Mouse (Mus musculus): ENCODE results near the gene Rpl27. TPM values are rescaled to one million over a fixed set of nuclear protein-coding genes. Genes with fewer than 3 reads are reported as not detected.
"Not testable (repeated sequence)": the region's sequence is repeated elsewhere in the genome, so short reads cannot be mapped to it uniquely, and the experiment has no call there.

Rpl27 gene
- polyA plus RNA-seq, 1 experiment from 2014 or later: 276 TPM

GRCm38 (mm10) chr11:101424105-101424851 lies 17.8 kb upstream of the Rpl27 start, which contains the start of gene Gm27029:
Gm27029 (minus strand) TSS chr11:101424796.
- Histone ChIP-seq H3K4me1 (ENCODE audit: control insufficient read depth, insufficient read depth, low read length) (peaks cover 22% of the 10 kb centered on the region), H3K27ac (ENCODE audit: low read length) (peak within 1 kb of the TSS; percentile 92), H3K9ac (ENCODE audit: low read length) (peak within 1 kb of the TSS; percentile 91), H3K9me3 (replicated peaks; ENCODE audit: control insufficient read depth, low read length) (no peaks in the 10 kb centered on the region), H3K36me3 (ENCODE audit: control insufficient read depth, insufficient read depth, low read length) (no peaks in the 10 kb centered on the region), H3K4me3 (replicated peaks; ENCODE audit: low read length) (peak within 1 kb of the TSS; percentile 98), H3K27me3 (ENCODE audit: control insufficient read depth, insufficient read depth, low read length) (no peaks in the 10 kb centered on the region), H3K4me2 (ENCODE audit: low read depth, low read length) (peak within 1 kb of the TSS; percentile 96)
- peak; percentile 72 for ATAC-seq (ENCODE audit: insufficient read depth, low FRiP score)
- WGBS: 4% methylated on average over 23 of the region's 23 CpGs

- under 1% methylated on average over 81 of the region's 81 CpGs for WGBS
- H3K27ac ChIP-seq (ENCODE audit: low read length): peak within 1 kb of the TSS; percentile 92
- H3K4me1 ChIP-seq (ENCODE audit: control insufficient read depth, insufficient read depth, low read length): peaks cover 22% of the 10 kb centered on the region
- H3K9me3 ChIP-seq (replicated peaks; ENCODE audit: control insufficient read depth, low read length): no peaks in the 10 kb centered on the region
- peaks cover 1% of the 10 kb centered on the region for H3K36me3 ChIP-seq (ENCODE audit: control insufficient read depth, insufficient read depth, low read length)
- H3K9ac ChIP-seq (ENCODE audit: low read length): peak within 1 kb of the TSS; percentile 91
- peak within 1 kb of the TSS; percentile 98 for H3K4me3 ChIP-seq (replicated peaks; ENCODE audit: low read length)
- peak within 1 kb of the TSS; percentile 96 for H3K4me2 ChIP-seq (ENCODE audit: low read depth, low read length)
- no peaks in the 10 kb centered on the region for H3K27me3 ChIP-seq (ENCODE audit: control insufficient read depth, insufficient read depth, low read length)
- ATAC-seq (ENCODE audit: insufficient read depth, low FRiP score): peak; percentile 92
Measured at GRCm38 (mm10) chr11:101424925-101425813, 16.9 kb upstream of the Rpl27 start, which contains the start of the genes Rundc1 and Ptges3l. Rundc1 (plus strand) TSS chr11:101425085. Ptges3l (minus strand) TSS chr11:101425333.

- 48% methylated on average over 8 of the region's 8 CpGs for WGBS
- no peaks in the 10 kb centered on the region for H3K9me3 ChIP-seq (replicated peaks; ENCODE audit: control insufficient read depth, low read length)
- peak overlapping the region; percentile 98 for H3K4me3 ChIP-seq (replicated peaks; ENCODE audit: low read length)
- peak overlapping the region; percentile 96 for H3K4me2 ChIP-seq (ENCODE audit: low read depth, low read length)
- H3K4me1 ChIP-seq (ENCODE audit: control insufficient read depth, insufficient read depth, low read length): peaks cover 22% of the 10 kb centered on the region
- H3K27me3 ChIP-seq (ENCODE audit: control insufficient read depth, insufficient read depth, low read length): no peaks in the 10 kb centered on the region
- peaks cover 5% of the 10 kb centered on the region for H3K36me3 ChIP-seq (ENCODE audit: control insufficient read depth, insufficient read depth, low read length)
- H3K9ac ChIP-seq (ENCODE audit: low read length): peak overlapping the region; percentile 91; the same call in 1 of the 2 replicates
- H3K27ac ChIP-seq (ENCODE audit: low read length): no peak overlapping the region
- no peak for ATAC-seq (ENCODE audit: insufficient read depth, low FRiP score)
Measured at GRCm38 (mm10) chr11:101426165-101426564, 15.9 kb upstream of the Rpl27 start.

- peaks cover 6% of the 10 kb centered on the region for H3K4me1 ChIP-seq (ENCODE audit: control insufficient read depth, insufficient read depth, low read length)
- H3K36me3 ChIP-seq (ENCODE audit: control insufficient read depth, insufficient read depth, low read length): peaks cover 10% of the 10 kb centered on the region
- WGBS: 94% methylated on average over 9 of the region's 9 CpGs
- H3K9me3 ChIP-seq (replicated peaks; ENCODE audit: control insufficient read depth, low read length): no peaks in the 10 kb centered on the region
- H3K4me2 ChIP-seq (ENCODE audit: low read depth, low read length): no peak overlapping the region
- H3K27ac ChIP-seq (ENCODE audit: low read length): no peak overlapping the region
- ATAC-seq (ENCODE audit: insufficient read depth, low FRiP score): no peak
- H3K9ac ChIP-seq (ENCODE audit: low read length): no peak overlapping the region
- no peak overlapping the region for H3K4me3 ChIP-seq (replicated peaks; ENCODE audit: low read length)
- no peaks in the 10 kb centered on the region for H3K27me3 ChIP-seq (ENCODE audit: control insufficient read depth, insufficient read depth, low read length)
Measured at GRCm38 (mm10) chr11:101431327-101431726, 10.8 kb upstream of the Rpl27 start.

GRCm38 (mm10) chr11:101433396-101433795 lies 8.7 kb upstream of the Rpl27 start:
- H3K27ac ChIP-seq (ENCODE audit: low read length): no peak overlapping the region
- H3K9me3 ChIP-seq (replicated peaks; ENCODE audit: control insufficient read depth, low read length): no peaks in the 10 kb centered on the region
- WGBS: 94% methylated on average over 13 of the region's 13 CpGs
- H3K4me2 ChIP-seq (ENCODE audit: low read depth, low read length): no peak overlapping the region
- H3K4me1 ChIP-seq (ENCODE audit: control insufficient read depth, insufficient read depth, low read length): no peaks in the 10 kb centered on the region; the same call in 1 of the 2 replicates
- ATAC-seq (ENCODE audit: insufficient read depth, low FRiP score): no peak
- H3K27me3 ChIP-seq (ENCODE audit: control insufficient read depth, insufficient read depth, low read length): no peaks in the 10 kb centered on the region
- H3K4me3 ChIP-seq (replicated peaks; ENCODE audit: low read length): no peak overlapping the region
- no peak overlapping the region for H3K9ac ChIP-seq (ENCODE audit: low read length)
- H3K36me3 ChIP-seq (ENCODE audit: control insufficient read depth, insufficient read depth, low read length): peaks cover 10% of the 10 kb centered on the region

- no peaks in the 10 kb centered on the region for H3K27me3 ChIP-seq (ENCODE audit: control insufficient read depth, insufficient read depth, low read length)
- no peak overlapping the region for H3K27ac ChIP-seq (ENCODE audit: low read length)
- H3K9ac ChIP-seq (ENCODE audit: low read length): no peak overlapping the region
- H3K9me3 ChIP-seq (replicated peaks; ENCODE audit: control insufficient read depth, low read length): no peaks in the 10 kb centered on the region
- no peak for ATAC-seq (ENCODE audit: insufficient read depth, low FRiP score)
- no peak overlapping the region for H3K4me3 ChIP-seq (replicated peaks; ENCODE audit: low read length)
- H3K36me3 ChIP-seq (ENCODE audit: control insufficient read depth, insufficient read depth, low read length): 0 out of 2 replicates have a peak, but pooled peaks cover 4% of the 10 kb centered on the region
- no peaks in the 10 kb centered on the region for H3K4me1 ChIP-seq (ENCODE audit: control insufficient read depth, insufficient read depth, low read length)
- WGBS: 75% methylated on average over 4 of the region's 4 CpGs
- no peak overlapping the region for H3K4me2 ChIP-seq (ENCODE audit: low read depth, low read length)
Measured at GRCm38 (mm10) chr11:101435831-101436230, 6.3 kb upstream of the Rpl27 start.

GRCm38 (mm10) chr11:101436916-101437315 lies 5.2 kb upstream of the Rpl27 start:
- Histone ChIP-seq H3K4me2 (ENCODE audit: low read depth, low read length) (no peak overlapping the region), H3K4me3 (replicated peaks; ENCODE audit: low read length) (no peak overlapping the region), H3K27me3 (ENCODE audit: control insufficient read depth, insufficient read depth, low read length) (no peaks in the 10 kb centered on the region), H3K4me1 (ENCODE audit: control insufficient read depth, insufficient read depth, low read length) (no peaks in the 10 kb centered on the region), H3K27ac (ENCODE audit: low read length) (no peak overlapping the region), H3K9ac (ENCODE audit: low read length) (no peak overlapping the region), H3K36me3 (ENCODE audit: control insufficient read depth, insufficient read depth, low read length) (0 out of 2 replicates have a peak, but pooled peaks cover 1% of the 10 kb centered on the region), H3K9me3 (replicated peaks; ENCODE audit: control insufficient read depth, low read length) (no peaks in the 10 kb centered on the region)
- ATAC-seq (ENCODE audit: insufficient read depth, low FRiP score): no peak
- WGBS: 82% methylated on average over 4 of the region's 4 CpGs

- H3K36me3 ChIP-seq (ENCODE audit: control insufficient read depth, insufficient read depth, low read length); H3K27ac ChIP-seq (ENCODE audit: low read length); H3K4me3 ChIP-seq (replicated peaks; ENCODE audit: low read length); ATAC-seq (ENCODE audit: insufficient read depth, low FRiP score); H3K9me3 ChIP-seq (replicated peaks; ENCODE audit: control insufficient read depth, low read length); H3K9ac ChIP-seq (ENCODE audit: low read length); H3K4me2 ChIP-seq (ENCODE audit: low read depth, low read length); H3K4me1 ChIP-seq (ENCODE audit: control insufficient read depth, insufficient read depth, low read length); H3K27me3 ChIP-seq (ENCODE audit: control insufficient read depth, insufficient read depth, low read length): not testable (repeated sequence)
- 50% methylated on average over 3 of the region's 3 CpGs for WGBS
Measured at GRCm38 (mm10) chr11:101438006-101438405, 4.1 kb upstream of the Rpl27 start.

Data from stomach, embryonic 16.5 days (tissue).